Mouse (Mus musculus): ENCODE results near the gene Grk3. TPM values are rescaled to one million over a fixed set of nuclear protein-coding genes. Genes with fewer than 3 reads are reported as not detected.
A peak's percentile ranks its signal among the peaks of the same experiment; 100 is the strongest.

Grk3 gene
- polyA plus RNA-seq, 1 experiment from 2014 or later: 2.2 TPM

DNA sequence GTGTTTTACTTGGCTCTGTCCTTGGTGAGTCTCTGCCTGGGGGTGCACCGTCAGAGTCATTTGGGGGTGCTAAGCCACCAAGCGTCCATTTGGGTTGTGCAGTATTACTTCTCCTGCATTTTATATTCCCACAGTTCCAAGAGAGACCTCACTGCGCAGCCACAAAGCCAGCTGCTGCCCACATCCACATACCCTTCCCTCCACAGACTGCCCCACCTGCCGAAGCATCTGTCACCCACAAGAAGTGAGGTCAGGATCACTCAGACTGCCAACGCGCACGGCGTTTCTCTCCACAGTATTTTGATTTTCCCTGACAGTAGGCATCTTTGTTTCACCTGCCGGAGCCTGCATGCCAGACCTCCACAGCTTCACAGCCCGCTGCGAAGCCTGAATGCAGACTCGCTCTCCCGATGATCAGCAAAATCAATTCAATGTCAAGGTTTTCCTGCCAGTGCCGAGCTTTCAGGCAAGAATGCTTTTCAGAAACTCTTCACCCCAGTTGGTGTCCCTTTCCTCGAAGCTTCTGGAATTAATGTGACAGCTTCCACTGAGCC lies 15.7 kb upstream of the Grk3 start:
- H3K4me2 ChIP-seq: no peak overlapping the region
- no peaks in the 10 kb centered on the region for H3K4me1 ChIP-seq (replicated peaks)
- H3K9me3 ChIP-seq (replicated peaks): no peaks in the 10 kb centered on the region
- no peak for ATAC-seq (ENCODE audit: insufficient read depth)
- no peak overlapping the region for H3K9ac ChIP-seq
- no peak overlapping the region for H3K27ac ChIP-seq (replicated peaks)
- 62% methylated on average over 15 of the region's 15 CpGs for WGBS (ENCODE audit: insufficient replicate concordance)
- H3K4me3 ChIP-seq (replicated peaks): no peak overlapping the region
- no peaks in the 10 kb centered on the region for H3K27me3 ChIP-seq
- no peaks in the 10 kb centered on the region for H3K36me3 ChIP-seq (replicated peaks)

DNA sequence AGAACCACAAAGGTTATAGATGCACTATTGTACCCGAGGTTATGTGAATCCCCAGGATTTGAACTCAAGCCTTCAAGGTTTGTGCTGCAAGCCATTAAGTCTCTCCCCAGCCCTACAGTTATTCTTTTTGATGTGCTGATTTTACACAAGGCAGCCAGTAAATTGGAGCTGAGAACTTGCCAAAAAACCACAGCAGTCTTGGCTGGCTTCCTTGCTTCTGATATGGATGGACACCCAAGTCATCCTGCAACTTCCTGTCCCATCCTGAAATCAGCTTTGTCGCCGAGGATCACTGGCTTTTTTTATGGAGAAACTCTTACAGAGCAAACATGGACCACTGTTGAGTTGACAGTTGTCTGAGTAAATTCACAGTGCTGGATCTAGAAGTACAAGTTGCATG lies 14.5 kb upstream of the Grk3 start:
- no peaks in the 10 kb centered on the region for H3K36me3 ChIP-seq (replicated peaks)
- no peak overlapping the region for H3K4me2 ChIP-seq
- H3K4me3 ChIP-seq (replicated peaks): no peak overlapping the region
- 43% methylated on average over 3 of the region's 3 CpGs for WGBS (ENCODE audit: insufficient replicate concordance)
- no peaks in the 10 kb centered on the region for H3K4me1 ChIP-seq (replicated peaks)
- no peaks in the 10 kb centered on the region for H3K9me3 ChIP-seq (replicated peaks)
- no peak for ATAC-seq (ENCODE audit: insufficient read depth)
- H3K27me3 ChIP-seq: no peaks in the 10 kb centered on the region
- no peak overlapping the region for H3K27ac ChIP-seq (replicated peaks)
- H3K9ac ChIP-seq: no peak overlapping the region

DNA sequence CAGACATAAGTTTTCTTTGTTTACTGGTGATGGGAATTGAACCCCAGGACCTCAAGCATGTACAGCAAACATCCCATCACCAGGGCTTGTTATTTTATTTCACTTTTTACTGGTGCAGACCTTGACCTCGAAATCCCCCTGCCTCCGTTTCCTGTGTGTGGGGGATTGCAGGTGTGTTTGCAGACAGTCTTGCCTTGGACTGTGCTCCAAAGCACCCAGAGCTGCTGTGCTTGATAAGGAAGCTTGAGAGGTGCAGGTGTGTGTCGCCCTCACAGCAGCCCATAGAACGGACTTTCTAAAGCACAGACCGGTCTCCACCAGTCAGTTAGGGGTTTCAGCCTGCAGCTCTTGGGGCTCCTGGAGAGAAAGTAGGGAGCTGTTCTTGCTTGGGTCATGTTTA lies 11.1 kb upstream of the Grk3 start:
- Histone ChIP-seq H3K9me3 (replicated peaks) (no peaks in the 10 kb centered on the region), H3K9ac (no peak overlapping the region), H3K27me3 (no peaks in the 10 kb centered on the region), H3K36me3 (replicated peaks) (no peaks in the 10 kb centered on the region), H3K4me3 (replicated peaks) (no peak overlapping the region), H3K4me1 (replicated peaks) (peaks cover 12% of the 10 kb centered on the region; the same call in 1 of the 2 replicates), H3K27ac (replicated peaks) (no peak overlapping the region), H3K4me2 (no peak overlapping the region)
- ATAC-seq (ENCODE audit: insufficient read depth): no peak
- WGBS (ENCODE audit: insufficient replicate concordance): 51% methylated on average over 5 of the region's 5 CpGs

DNA sequence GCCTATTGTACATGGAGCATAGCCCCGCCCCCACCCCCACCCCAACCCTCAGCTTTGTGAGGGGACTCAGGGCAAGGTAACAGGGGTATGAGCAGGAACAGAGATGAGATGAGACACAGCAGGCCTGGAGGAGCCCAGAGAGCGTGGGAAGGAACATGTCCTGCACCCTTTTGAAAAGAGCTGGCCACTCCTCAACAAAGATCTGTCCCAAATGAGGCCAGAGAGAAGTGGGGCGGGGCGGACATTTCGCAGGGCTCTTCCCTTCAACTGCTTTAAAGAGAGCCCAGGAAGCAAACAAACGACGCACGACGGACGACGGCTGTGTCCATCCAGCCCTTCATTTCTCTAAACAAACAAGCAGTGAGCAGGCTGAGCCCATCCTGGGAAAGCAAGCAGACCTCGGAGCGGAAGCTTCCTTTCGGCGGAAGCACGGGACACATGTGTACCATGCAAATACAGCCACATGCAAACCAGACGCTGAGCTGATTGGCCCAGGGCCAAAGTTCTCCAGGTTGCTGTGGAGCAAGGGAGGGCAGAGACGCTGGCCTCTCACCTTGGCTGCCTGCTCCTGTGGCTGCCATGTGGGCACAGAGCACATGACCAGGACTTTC lies 8.7 kb upstream of the Grk3 start:
- H3K4me1 ChIP-seq (replicated peaks): peaks cover 12% of the 10 kb centered on the region; the same call in 1 of the 2 replicates
- no peaks in the 10 kb centered on the region for H3K9me3 ChIP-seq (replicated peaks)
- H3K27me3 ChIP-seq: no peaks in the 10 kb centered on the region
- no peak overlapping the region for H3K9ac ChIP-seq
- H3K4me3 ChIP-seq (replicated peaks): no peak overlapping the region
- 27% methylated on average over 18 of the region's 18 CpGs for WGBS (ENCODE audit: insufficient replicate concordance)
- peak overlapping the region; percentile 36 for H3K4me2 ChIP-seq
- peak; percentile 78 for ATAC-seq (ENCODE audit: insufficient read depth)
- H3K27ac ChIP-seq (replicated peaks): 0 out of 2 replicates have a peak overlapping the region, but pooled peaks have one; percentile 24
- no peaks in the 10 kb centered on the region for H3K36me3 ChIP-seq (replicated peaks)

DNA sequence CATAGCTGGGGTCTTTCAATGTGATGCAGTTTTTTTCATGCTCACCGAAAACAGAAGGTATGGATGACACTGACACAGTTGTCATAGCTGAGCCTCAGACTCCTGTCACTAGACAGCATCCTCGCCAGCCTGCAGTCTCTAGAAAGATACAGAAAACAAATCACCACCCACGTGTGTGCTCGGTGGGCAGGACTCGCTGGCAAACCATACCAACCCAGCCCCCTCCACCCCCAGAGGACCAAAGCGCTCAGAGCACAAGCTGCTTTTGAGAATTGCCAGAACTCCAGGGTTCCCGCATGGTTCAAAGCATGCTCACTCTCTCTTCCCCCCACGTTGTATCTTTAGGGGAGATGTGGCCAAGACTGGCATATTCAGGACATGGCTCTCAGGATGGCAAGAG lies 2.6 kb upstream of the Grk3 start:
- H3K9ac ChIP-seq: no peak overlapping the region
- ATAC-seq (ENCODE audit: insufficient read depth): no peak
- H3K36me3 ChIP-seq (replicated peaks): no peaks in the 10 kb centered on the region
- H3K4me1 ChIP-seq (replicated peaks): peaks cover 15% of the 10 kb centered on the region; the same call in 1 of the 2 replicates
- 56% methylated on average over 8 of the region's 8 CpGs for WGBS (ENCODE audit: insufficient replicate concordance)
- H3K4me3 ChIP-seq (replicated peaks): no peak overlapping the region
- H3K9me3 ChIP-seq (replicated peaks): no peaks in the 10 kb centered on the region
- no peak overlapping the region for H3K27ac ChIP-seq (replicated peaks)
- peaks cover 20% of the 10 kb centered on the region for H3K27me3 ChIP-seq
- H3K4me2 ChIP-seq: no peak overlapping the region

DNA sequence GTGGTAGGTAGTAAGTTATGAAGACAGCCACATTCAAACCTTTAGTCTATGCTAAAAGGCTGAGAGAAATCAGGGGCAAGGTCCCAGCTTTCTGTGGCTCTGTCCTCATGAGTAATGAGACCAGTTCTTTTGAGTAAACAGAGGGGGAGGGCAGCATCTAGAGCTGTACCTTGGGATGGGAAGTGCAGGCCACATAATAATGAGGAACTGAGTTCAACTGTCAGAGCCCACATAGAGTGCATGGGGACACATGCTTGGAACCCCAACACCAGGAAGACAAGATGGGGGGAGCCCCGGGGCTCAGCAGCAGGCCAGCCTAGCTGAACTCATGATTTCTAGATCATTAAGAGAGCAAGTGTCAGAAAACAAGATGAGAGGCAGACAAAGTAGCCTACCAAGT lies 1.4 kb upstream of the Grk3 start:
- H3K36me3 ChIP-seq (replicated peaks): no peaks in the 10 kb centered on the region

DNA sequence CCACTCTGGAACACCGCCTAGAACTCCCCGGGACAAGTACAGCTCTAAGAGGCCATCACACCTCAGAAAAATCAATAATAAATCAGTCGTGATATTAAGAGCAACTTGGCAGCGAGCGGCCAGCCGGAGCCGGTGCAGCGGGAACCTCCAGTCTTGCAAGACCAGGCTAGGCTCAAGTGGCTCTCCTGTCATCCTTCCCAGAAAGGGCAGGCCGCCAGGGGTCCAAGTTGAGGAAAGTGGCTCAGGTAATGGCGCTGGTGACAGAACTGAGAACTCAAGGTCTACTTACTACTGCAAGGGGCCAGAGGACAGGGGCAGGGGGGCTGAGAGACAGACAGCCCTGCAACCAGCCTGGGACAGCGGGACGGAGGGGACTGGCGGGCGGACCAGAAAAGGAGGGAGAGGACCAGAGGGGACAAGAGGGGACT lies 769 bp downstream of the Grk3 start:
- Histone ChIP-seq H3K36me3 (replicated peaks) (no peaks in the 10 kb centered on the region), H3K9ac (peak overlapping the region; percentile 27; the same call in 1 of the 2 replicates), H3K4me2 (peak overlapping the region; percentile 56), H3K9me3 (replicated peaks) (no peaks in the 10 kb centered on the region), H3K27me3 (peaks cover 20% of the 10 kb centered on the region), H3K4me1 (replicated peaks) (peaks cover 15% of the 10 kb centered on the region; the same call in 1 of the 2 replicates), H3K27ac (replicated peaks) (no peak overlapping the region), H3K4me3 (replicated peaks) (peak overlapping the region; percentile 57)
- no peak for ATAC-seq (ENCODE audit: insufficient read depth)
- WGBS (ENCODE audit: insufficient replicate concordance): 3% methylated on average over 13 of the region's 14 CpGs

More for the DNA sequence above, 1.4 kb upstream of the Grk3 start:
- Histone ChIP-seq H3K4me2 (no peak overlapping the region), H3K9me3 (replicated peaks) (no peaks in the 10 kb centered on the region), H3K27ac (replicated peaks) (no peak overlapping the region), H3K9ac (no peak overlapping the region), H3K4me3 (replicated peaks) (no peak overlapping the region), H3K4me1 (replicated peaks) (peaks cover 15% of the 10 kb centered on the region; the same call in 1 of the 2 replicates), H3K27me3 (peaks cover 20% of the 10 kb centered on the region)
- WGBS (ENCODE audit: insufficient replicate concordance): 38% methylated on average over 1 of the region's 1 CpGs
- no peak for ATAC-seq (ENCODE audit: insufficient read depth)

DNA sequence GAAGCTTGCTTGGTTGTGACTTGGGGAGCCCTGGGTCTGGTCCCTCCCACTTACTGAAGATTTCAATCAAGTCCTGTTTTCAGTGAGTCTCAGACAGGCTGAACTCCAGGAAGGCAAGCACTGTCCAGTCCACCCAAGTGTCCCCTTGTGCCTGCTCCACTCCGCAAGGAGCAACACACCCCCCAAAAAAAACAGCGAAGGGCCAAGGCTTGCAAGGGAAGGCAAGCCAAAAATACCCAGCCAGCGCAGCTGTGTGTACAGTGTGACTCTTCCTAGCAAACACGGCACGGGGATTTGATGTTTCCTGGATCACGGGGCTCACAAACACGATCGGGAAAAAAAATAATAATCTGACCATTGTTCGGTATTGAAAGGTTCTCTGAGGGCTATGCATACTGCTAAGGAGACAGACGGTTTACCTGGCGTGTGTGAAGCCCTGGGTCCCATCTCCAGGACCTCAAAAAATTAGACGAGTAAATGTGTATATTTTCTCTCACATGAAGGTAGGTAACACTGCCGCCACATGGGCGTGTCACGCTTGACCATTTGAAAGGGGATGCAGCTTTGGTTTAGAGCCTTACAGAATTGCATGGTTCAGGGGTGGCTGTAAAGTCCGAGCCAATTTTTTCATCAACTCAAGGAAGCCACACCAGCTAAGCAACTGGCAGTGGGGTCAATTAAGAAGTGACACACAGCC lies 1.3 kb downstream of the Grk3 start:
- Histone ChIP-seq H3K9ac (no peak overlapping the region), H3K4me1 (replicated peaks) (peaks cover 15% of the 10 kb centered on the region; the same call in 1 of the 2 replicates), H3K4me2 (peak overlapping the region; percentile 56), H3K4me3 (replicated peaks) (peak overlapping the region; percentile 57), H3K36me3 (replicated peaks) (no peaks in the 10 kb centered on the region), H3K9me3 (replicated peaks) (no peaks in the 10 kb centered on the region), H3K27ac (replicated peaks) (no peak overlapping the region), H3K27me3 (peaks cover 20% of the 10 kb centered on the region)
- WGBS (ENCODE audit: insufficient replicate concordance): 49% methylated on average over 16 of the region's 16 CpGs
- no peak for ATAC-seq (ENCODE audit: insufficient read depth)

DNA sequence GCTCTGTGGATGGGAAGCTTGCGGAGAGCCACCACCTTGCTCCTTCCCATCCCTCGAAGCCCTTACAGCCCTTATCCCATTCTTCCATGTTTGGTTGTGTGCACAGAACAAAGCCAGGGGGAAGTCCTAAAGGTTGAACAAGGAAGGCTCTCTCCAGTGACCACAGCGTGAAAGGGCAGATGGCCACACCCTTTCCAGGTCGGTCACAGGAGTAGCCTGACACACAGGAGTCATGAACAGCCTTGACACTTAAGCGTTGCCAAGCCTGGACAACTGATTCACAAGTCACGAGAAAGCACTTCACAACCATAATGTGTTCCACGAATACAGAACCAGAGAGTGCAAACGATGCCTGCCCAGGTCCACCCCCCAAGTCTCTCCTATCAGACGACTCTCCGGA lies 3.7 kb downstream of the Grk3 start:
- H3K27ac ChIP-seq (replicated peaks): no peak overlapping the region
- H3K9me3 ChIP-seq (replicated peaks): no peaks in the 10 kb centered on the region
- WGBS (ENCODE audit: insufficient replicate concordance): 55% methylated on average over 10 of the region's 10 CpGs
- no peak overlapping the region for H3K9ac ChIP-seq
- peaks cover 20% of the 10 kb centered on the region for H3K27me3 ChIP-seq
- H3K4me1 ChIP-seq (replicated peaks): peaks cover 12% of the 10 kb centered on the region
- ATAC-seq (ENCODE audit: insufficient read depth): no peak
- H3K36me3 ChIP-seq (replicated peaks): no peaks in the 10 kb centered on the region
- H3K4me3 ChIP-seq (replicated peaks): no peak overlapping the region
- no peak overlapping the region for H3K4me2 ChIP-seq

DNA sequence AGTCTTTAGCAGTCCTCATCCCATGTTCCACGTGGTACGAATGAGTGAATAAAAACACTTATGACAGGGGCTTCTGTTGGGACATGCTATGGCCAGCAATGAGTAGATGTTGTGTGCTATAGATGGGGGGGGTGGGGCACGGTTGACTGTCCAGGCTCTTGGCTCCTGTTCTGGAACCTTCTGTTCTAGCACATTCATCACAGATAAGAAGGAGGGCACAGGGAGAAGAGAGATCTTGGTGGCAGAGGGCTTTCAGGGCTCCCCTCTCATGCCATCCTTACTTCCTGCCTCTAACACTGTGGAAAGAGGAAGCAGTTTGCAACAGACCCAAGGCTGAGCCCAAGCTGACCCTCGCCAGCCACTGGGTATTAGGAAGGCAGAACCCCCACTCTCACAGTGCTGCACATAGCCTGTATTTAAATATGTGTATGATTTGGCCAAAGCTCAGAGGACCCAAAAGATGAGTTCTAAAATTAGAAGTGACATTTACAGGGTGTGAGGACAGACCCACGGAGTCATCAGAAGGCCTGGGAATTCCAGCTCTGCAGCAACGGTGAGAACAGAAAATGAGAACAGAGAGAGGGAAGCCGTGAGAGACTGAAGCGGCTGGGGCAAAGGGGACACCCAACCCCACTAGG lies 6.3 kb downstream of the Grk3 start:
- Histone ChIP-seq H3K4me1 (replicated peaks) (no peaks in the 10 kb centered on the region; the same call in none of the 2 replicates), H3K36me3 (replicated peaks) (no peaks in the 10 kb centered on the region), H3K4me2 (no peak overlapping the region), H3K27me3 (peaks cover 4% of the 10 kb centered on the region), H3K27ac (replicated peaks) (no peak overlapping the region), H3K4me3 (replicated peaks) (no peak overlapping the region), H3K9ac (no peak overlapping the region), H3K9me3 (replicated peaks) (no peaks in the 10 kb centered on the region)
- ATAC-seq (ENCODE audit: insufficient read depth): no peak
- 52% methylated on average over 8 of the region's 8 CpGs for WGBS (ENCODE audit: insufficient replicate concordance)

DNA sequence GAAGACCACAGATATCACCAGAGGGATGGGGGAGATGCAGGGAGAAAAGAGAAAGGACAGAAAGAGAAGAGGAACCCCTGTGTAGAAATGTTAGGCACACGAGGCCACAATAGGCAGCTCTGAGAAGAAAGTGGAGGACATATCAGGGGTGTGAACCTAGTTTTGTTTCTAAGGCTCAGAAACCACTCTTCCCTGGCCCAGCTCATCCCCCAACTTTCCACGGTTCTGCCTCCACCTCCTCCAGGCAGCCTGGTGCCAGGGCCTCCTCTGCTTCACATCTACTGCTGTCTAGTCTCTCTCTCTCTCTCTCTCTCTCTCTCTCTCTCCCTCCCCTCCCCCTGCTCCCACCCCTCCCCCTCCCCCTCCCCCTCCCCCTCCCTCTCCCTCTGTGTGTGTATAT lies 7.1 kb downstream of the Grk3 start:
- 60% methylated on average over 2 of the region's 2 CpGs for WGBS (ENCODE audit: insufficient replicate concordance)
- Histone ChIP-seq H3K4me1 (replicated peaks) (no peaks in the 10 kb centered on the region; the same call in none of the 2 replicates), H3K4me2 (no peak overlapping the region), H3K36me3 (replicated peaks) (no peaks in the 10 kb centered on the region), H3K4me3 (replicated peaks) (no peak overlapping the region), H3K9me3 (replicated peaks) (no peaks in the 10 kb centered on the region), H3K9ac (no peak overlapping the region), H3K27me3 (no peaks in the 10 kb centered on the region), H3K27ac (replicated peaks) (no peak overlapping the region)
- no peak for ATAC-seq (ENCODE audit: insufficient read depth)

Measured in liver, embryonic 15.5 days (tissue).